Mouse (Mus musculus) pancreas, adult 10 weeks (tissue): ENCODE measurements around the gene Apip. TPM values are rescaled to one million over a fixed set of nuclear protein-coding genes. Genes with fewer than 3 reads are reported as not detected.

ENCODE experiments used
- polyA plus RNA-seq: library from polyadenylated mRNA; stranded (reverse); fragments of 350-450 nt; fragmentation: Illumina TruSeq; extraction: RNeasy Lipid Tissue Mini Kit (QIAGEN cat#74804); gene quantifications from one replicate; pipeline ENCODE4 v1.2.3, GENCODE M21; 2015; ENCODE audit warnings: low read depth, low replicate concordance; ENCODE audit not compliant: insufficient read depth

Apip gene
- 18.7 TPM for polyA plus RNA-seq

DNA sequence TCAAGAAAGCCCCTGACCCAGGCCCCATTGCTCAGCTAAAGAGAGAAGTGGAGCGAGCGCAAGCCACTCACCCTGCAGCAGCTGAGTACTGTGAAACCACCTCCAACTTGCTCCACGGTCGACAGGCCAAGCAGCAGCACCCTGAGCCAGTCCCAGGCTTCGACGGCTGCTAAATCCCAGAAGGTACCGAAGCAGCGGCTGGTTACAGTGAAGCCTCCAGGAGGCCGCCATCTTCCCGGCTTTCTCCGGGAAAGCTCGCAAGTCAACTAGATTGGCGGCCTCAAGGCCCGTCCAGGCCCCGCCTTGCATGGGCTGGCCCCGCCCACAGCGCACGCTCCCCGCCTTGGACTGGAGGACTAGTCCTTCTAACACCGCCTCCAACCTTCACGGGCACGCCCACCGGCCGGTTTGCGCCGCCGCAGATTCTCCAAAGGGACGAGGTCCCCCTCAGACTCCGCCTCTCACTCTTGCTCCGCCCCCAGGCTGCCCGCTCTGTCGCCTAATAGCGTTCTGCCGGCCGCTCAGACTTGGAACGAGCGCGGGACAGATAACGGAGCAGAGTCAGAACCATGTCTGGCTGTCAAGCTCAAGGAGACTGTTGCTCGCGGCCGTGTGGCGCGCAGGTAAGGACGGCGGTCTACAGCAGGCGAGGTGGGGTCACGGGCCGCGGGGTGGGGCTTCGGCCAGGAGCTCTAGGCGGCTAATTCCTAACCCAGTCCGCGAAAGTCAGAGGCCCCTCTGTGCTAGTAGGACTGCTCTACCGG is at the start of gene Apip, which contains the start of gene Pdhx:
TSS of gene Apip (plus strand) at position 457 of the 764 bp plus-strand sequence.
TSS of gene Pdhx (minus strand) at position 295 of the 764 bp plus-strand sequence.

Other genes starting within 250 kb of the Apip start
- gene Cd44, start 172.0 kb upstream of the Apip start, polyA plus RNA-seq, result 3.2 TPM
- 4.0 TPM for gene Pdhx, start 162 bp upstream of the Apip start, polyA plus RNA-seq
- 4.6 TPM for gene Ehf, start 229.6 kb downstream of the Apip start, polyA plus RNA-seq